Mouse (Mus musculus) MEL (cell line): Measurements from ENCODE around the gene Abhd4. TPM values are rescaled to one million over a fixed set of nuclear protein-coding genes. Genes with fewer than 3 reads are reported as not detected.

ENCODE experiments used
- DNase-seq: peaks from one replicate; pipeline ENCODE4 v3.0.0; 2011; ENCODE audit warnings: low read depth, low spot score
- H3K27ac ChIP-seq: 2 replicates; pipeline ENCODE4 v1.5.1; 2012; ENCODE audit warnings: low read depth, mild to moderate bottlenecking, control low read depth, low read length, moderate library complexity; ENCODE audit not compliant: control insufficient read depth
- H3K27me3 ChIP-seq, 2 experiments: fragments of 150-350 bp in 1 of 2; sonication (generic) in 1 of 2; 2 replicates each; pipeline ENCODE4 v1.6.1; 2012; ENCODE audit warnings: low read length in 2 of 2, mild to moderate bottlenecking in 2 of 2, improper control_type of control experiment in 1 of 2, moderate library complexity in 1 of 2; ENCODE audit not compliant: insufficient read depth in 2 of 2, control insufficient read depth in 1 of 2
- H3K36me3 ChIP-seq, 2 experiments: 2 replicates each; pipeline ENCODE4 v1.6.1; 2012 to 2014; ENCODE audit warnings: low read length in 2 of 2, improper control_type of control experiment in 1 of 2, inconsistent platforms in 1 of 2, mild to moderate bottlenecking in 1 of 2; ENCODE audit not compliant: insufficient read depth in 2 of 2, control insufficient read depth in 1 of 2
- H3K4me1 ChIP-seq, 2 experiments: fragments of 150-350 bp in 1 of 2; sonication (generic) in 1 of 2; 2 replicates each; pipeline ENCODE4 v1.6.1; 2012; ENCODE audit warnings: low read length in 2 of 2, improper control_type of control experiment in 1 of 2, mild to moderate bottlenecking in 1 of 2; ENCODE audit not compliant: insufficient read depth in 2 of 2, control insufficient read depth in 1 of 2
- H3K4me3 ChIP-seq, 2 experiments: fragments of 150-350 bp in 1 of 2; sonication (generic) in 1 of 2; 2 replicates each; pipeline ENCODE4 v1.5.1; 2012; ENCODE audit warnings: low read depth in 2 of 2, low read length in 2 of 2, mild to moderate bottlenecking in 2 of 2, moderate library complexity in 2 of 2, control low read depth in 1 of 2, improper control_type of control experiment in 1 of 2; ENCODE audit not compliant: control insufficient read depth in 1 of 2, insufficient read depth in 1 of 2
- H3K79me2 ChIP-seq: 2 replicates; pipeline ENCODE4 v1.6.1; 2012; ENCODE audit warnings: mild to moderate bottlenecking, low read length, moderate library complexity; ENCODE audit not compliant: control insufficient read depth, poor library complexity, insufficient read depth
- H3K9ac ChIP-seq: 2 replicates; pipeline ENCODE4 v1.6.1; 2012; ENCODE audit warnings: low read depth, mild to moderate bottlenecking, control low read depth, low read length, moderate library complexity; ENCODE audit not compliant: control insufficient read depth, poor library complexity, severe bottlenecking
- H3K9me3 ChIP-seq: fragments of 150-350 bp; sonication (generic); replicated peaks from 2 replicates; pipeline ENCODE4 v1.6.1; 2012; ENCODE audit warnings: mild to moderate bottlenecking, low read length, improper control_type of control experiment, moderate library complexity; ENCODE audit not compliant: insufficient read depth
- BHLHE40 ChIP-seq: IDR thresholded peaks from 2 replicates; pipeline ENCODE4 v1.6.1; 2012; ENCODE audit warnings: low read depth, mild to moderate bottlenecking, inconsistent platforms, low read length, improper control_type of control experiment, borderline replicate concordance
- CHD1 ChIP-seq: IDR thresholded peaks from 2 replicates; pipeline ENCODE4 v1.6.1; 2012; ENCODE audit warnings: low read depth, mild to moderate bottlenecking, inconsistent platforms, low read length, improper control_type of control experiment
- CHD2 ChIP-seq: IDR thresholded peaks from 2 replicates; pipeline ENCODE4 v1.6.1; 2011; ENCODE audit warnings: low read length, improper control_type of control experiment
- CTCF ChIP-seq, 3 experiments: IDR thresholded peaks in 2 of 3; conservative IDR thresholded peaks in 1 of 3; 2 replicates each; pipeline ENCODE4 v1.5.1; 2011 to 2012; ENCODE audit warnings: low read length in 3 of 3, low read depth in 2 of 3, mild to moderate bottlenecking in 2 of 3, improper control_type of control experiment in 1 of 3, inconsistent platforms in 1 of 3, mixed read lengths in 1 of 3, moderate library complexity in 1 of 3; ENCODE audit not compliant: control insufficient read depth in 1 of 3, insufficient read depth in 1 of 3, poor library complexity in 1 of 3, severe bottlenecking in 1 of 3
- E2F4 ChIP-seq: IDR thresholded peaks from 2 replicates; pipeline ENCODE4 v1.6.1; 2011; ENCODE audit warnings: low read depth, low read length, improper control_type of control experiment, borderline replicate concordance
- ELF1 ChIP-seq: IDR thresholded peaks from 2 replicates; pipeline ENCODE4 v1.6.1; 2014; ENCODE audit warnings: low read depth, mild to moderate bottlenecking, inconsistent platforms, low read length, improper control_type of control experiment, moderate library complexity
- EP300 ChIP-seq, 2 experiments: IDR thresholded peaks; 2 replicates each; pipeline ENCODE4 v1.6.1; 2011; ENCODE audit warnings: improper control_type of control experiment in 2 of 2, low read length in 2 of 2, low read depth in 1 of 2, mild to moderate bottlenecking in 1 of 2
- ETS1 ChIP-seq: IDR thresholded peaks from 2 replicates; pipeline ENCODE4 v1.6.1; 2012; ENCODE audit warnings: low read depth, mild to moderate bottlenecking, inconsistent platforms, low read length, improper control_type of control experiment, moderate library complexity
- GABPA ChIP-seq: IDR thresholded peaks from 2 replicates; pipeline ENCODE4 v1.6.1; 2012; ENCODE audit warnings: low read depth, mild to moderate bottlenecking, inconsistent platforms, low read length, improper control_type of control experiment, moderate library complexity
- GATA1 ChIP-seq: IDR thresholded peaks from 2 replicates; pipeline ENCODE4 v1.6.1; 2011; ENCODE audit warnings: low read depth, low read length, improper control_type of control experiment
- HCFC1 ChIP-seq: IDR thresholded peaks from 2 replicates; pipeline ENCODE4 v1.6.1; 2012; ENCODE audit warnings: low read depth, mild to moderate bottlenecking, inconsistent platforms, low read length, improper control_type of control experiment, moderate library complexity
- JUND ChIP-seq: IDR thresholded peaks from 2 replicates; pipeline ENCODE4 v1.6.1; 2011; ENCODE audit warnings: low read depth, mild to moderate bottlenecking, improper control_type of control experiment, low read length
- KAT2A ChIP-seq: conservative IDR thresholded peaks from 2 replicates; pipeline ENCODE4 v1.6.1; 2012; ENCODE audit warnings: low read depth, low read length, improper control_type of control experiment, inconsistent platforms
- MAFK ChIP-seq: IDR thresholded peaks from 2 replicates; pipeline ENCODE4 v1.6.1; 2011; ENCODE audit warnings: low read depth, mild to moderate bottlenecking, low read length, improper control_type of control experiment, borderline replicate concordance
- MAX ChIP-seq: IDR thresholded peaks from 2 replicates; pipeline ENCODE4 v1.6.1; 2011; ENCODE audit warnings: low read length, improper control_type of control experiment
- MAZ ChIP-seq: IDR thresholded peaks from 2 replicates; pipeline ENCODE4 v1.6.1; 2012; ENCODE audit warnings: low read depth, mild to moderate bottlenecking, inconsistent platforms, low read length, improper control_type of control experiment
- MEF2A ChIP-seq: IDR thresholded peaks from 2 replicates; pipeline ENCODE4 v1.6.1; 2014; ENCODE audit warnings: low read depth, mild to moderate bottlenecking, inconsistent platforms, low read length, improper control_type of control experiment; ENCODE audit not compliant: poor library complexity, insufficient replicate concordance, severe bottlenecking; ENCODE audit errors: extremely low read depth
- MXI1 ChIP-seq: IDR thresholded peaks from 2 replicates; pipeline ENCODE4 v1.6.1; 2011; ENCODE audit warnings: mild to moderate bottlenecking, low read depth, low read length, improper control_type of control experiment
- MYB ChIP-seq: IDR thresholded peaks from 2 replicates; pipeline ENCODE4 v1.6.1; 2011; ENCODE audit warnings: mild to moderate bottlenecking, low read depth, low read length, improper control_type of control experiment
- MYC ChIP-seq: IDR thresholded peaks from 2 replicates; pipeline ENCODE4 v1.6.1; 2011; ENCODE audit warnings: low read depth, mild to moderate bottlenecking, low read length, improper control_type of control experiment, moderate library complexity
- NELFE ChIP-seq: IDR thresholded peaks from 2 replicates; pipeline ENCODE4 v1.6.1; 2011; ENCODE audit warnings: low read depth, low read length, improper control_type of control experiment
- NRF1 ChIP-seq: IDR thresholded peaks from 2 replicates; pipeline ENCODE4 v1.6.1; 2014; ENCODE audit warnings: low read depth, mild to moderate bottlenecking, inconsistent platforms, low read length, improper control_type of control experiment, moderate library complexity; ENCODE audit not compliant: poor library complexity, insufficient read depth, severe bottlenecking
- POLR2A ChIP-seq, 2 experiments: IDR thresholded peaks; 2 replicates each; pipeline ENCODE4 v1.6.1; 2011 to 2012; ENCODE audit warnings: low read length in 2 of 2, mild to moderate bottlenecking in 2 of 2, control low read depth in 1 of 2, improper control_type of control experiment in 1 of 2, low read depth in 1 of 2, moderate library complexity in 1 of 2; ENCODE audit not compliant: control insufficient read depth in 1 of 2, insufficient read depth in 1 of 2, poor library complexity in 1 of 2
- POLR2AphosphoS2 ChIP-seq: IDR thresholded peaks from 2 replicates; pipeline ENCODE4 v1.6.1; 2011; ENCODE audit warnings: low read length, improper control_type of control experiment
- POLR2AphosphoS5 ChIP-seq: IDR thresholded peaks from 2 replicates; pipeline ENCODE4 v1.6.1; 2012; ENCODE audit warnings: low read depth, borderline replicate concordance, mild to moderate bottlenecking, inconsistent platforms, low read length, moderate library complexity, mixed read lengths
- RAD21 ChIP-seq: IDR thresholded peaks from 2 replicates; pipeline ENCODE4 v1.6.1; 2011; ENCODE audit warnings: mild to moderate bottlenecking, low read depth, low read length, improper control_type of control experiment
- RCOR1 ChIP-seq: IDR thresholded peaks from 2 replicates; pipeline ENCODE4 v1.6.1; 2012; ENCODE audit warnings: low read depth, mild to moderate bottlenecking, inconsistent platforms, low read length, improper control_type of control experiment
- SIN3A ChIP-seq: IDR thresholded peaks from 2 replicates; pipeline ENCODE4 v1.6.1; 2012; ENCODE audit warnings: low read length, improper control_type of control experiment, inconsistent platforms
- SMC3 ChIP-seq: IDR thresholded peaks from 2 replicates; pipeline ENCODE4 v1.6.1; 2011; ENCODE audit warnings: low read depth, low read length, improper control_type of control experiment
- TAL1 ChIP-seq: IDR thresholded peaks from 2 replicates; pipeline ENCODE4 v1.6.1; 2012; ENCODE audit warnings: mild to moderate bottlenecking, inconsistent platforms, low read length, moderate library complexity, mixed read lengths
- UBTF ChIP-seq: IDR thresholded peaks from 2 replicates; pipeline ENCODE4 v1.6.1; 2012; ENCODE audit warnings: low read depth, mild to moderate bottlenecking, inconsistent platforms, low read length, improper control_type of control experiment, moderate library complexity, borderline replicate concordance; ENCODE audit not compliant: insufficient read depth
- USF1 ChIP-seq: IDR thresholded peaks from 2 replicates; pipeline ENCODE4 v1.6.1; 2014; ENCODE audit warnings: low read depth, mild to moderate bottlenecking, inconsistent platforms, low read length, improper control_type of control experiment, moderate library complexity
- ZC3H11A ChIP-seq: IDR thresholded peaks from 2 replicates; pipeline ENCODE4 v1.6.1; 2012; ENCODE audit warnings: low read depth, mild to moderate bottlenecking, inconsistent platforms, low read length, improper control_type of control experiment
- ZKSCAN1 ChIP-seq: IDR thresholded peaks from 2 replicates; pipeline ENCODE4 v1.6.1; 2012; ENCODE audit warnings: low read depth, mild to moderate bottlenecking, inconsistent platforms, low read length, improper control_type of control experiment, moderate library complexity
- ZMIZ1 ChIP-seq: IDR thresholded peaks from 2 replicates; pipeline ENCODE4 v1.6.1; 2012; ENCODE audit warnings: low read depth, mild to moderate bottlenecking, inconsistent platforms, low read length, improper control_type of control experiment, moderate library complexity
- ZNF384 ChIP-seq: IDR thresholded peaks from 2 replicates; pipeline ENCODE4 v1.6.1; 2012; ENCODE audit warnings: low read depth, mild to moderate bottlenecking, inconsistent platforms, low read length, improper control_type of control experiment
- polyA plus RNA-seq, 2 experiments: library from polyadenylated mRNA; stranded (reverse) in 1 of 2; unstranded in 1 of 2; fragments of >175 nt in 1 of 2; fragments of >200 nt in 1 of 2; gene quantifications; 2 replicates each; pipeline versions ENCODE4 v1.2.1 to v1.2.4; 2012; ENCODE audit warnings: low replicate concordance in 2 of 2, low read depth in 1 of 2; ENCODE audit not compliant: insufficient read length in 2 of 2, insufficient read depth in 1 of 2, missing spikeins in 1 of 2
- total RNA-seq: library from RNA; depleted of rRNA; stranded (reverse); fragments of 300-350 nt; gene quantifications from 2 replicates; pipeline ENCODE4 v1.2.3, GENCODE M21; 2012

Abhd4 gene
- total and polyA plus RNA-seq, 3 experiments = 13.1 to 32.0 TPM; not detected in 1

DNA sequence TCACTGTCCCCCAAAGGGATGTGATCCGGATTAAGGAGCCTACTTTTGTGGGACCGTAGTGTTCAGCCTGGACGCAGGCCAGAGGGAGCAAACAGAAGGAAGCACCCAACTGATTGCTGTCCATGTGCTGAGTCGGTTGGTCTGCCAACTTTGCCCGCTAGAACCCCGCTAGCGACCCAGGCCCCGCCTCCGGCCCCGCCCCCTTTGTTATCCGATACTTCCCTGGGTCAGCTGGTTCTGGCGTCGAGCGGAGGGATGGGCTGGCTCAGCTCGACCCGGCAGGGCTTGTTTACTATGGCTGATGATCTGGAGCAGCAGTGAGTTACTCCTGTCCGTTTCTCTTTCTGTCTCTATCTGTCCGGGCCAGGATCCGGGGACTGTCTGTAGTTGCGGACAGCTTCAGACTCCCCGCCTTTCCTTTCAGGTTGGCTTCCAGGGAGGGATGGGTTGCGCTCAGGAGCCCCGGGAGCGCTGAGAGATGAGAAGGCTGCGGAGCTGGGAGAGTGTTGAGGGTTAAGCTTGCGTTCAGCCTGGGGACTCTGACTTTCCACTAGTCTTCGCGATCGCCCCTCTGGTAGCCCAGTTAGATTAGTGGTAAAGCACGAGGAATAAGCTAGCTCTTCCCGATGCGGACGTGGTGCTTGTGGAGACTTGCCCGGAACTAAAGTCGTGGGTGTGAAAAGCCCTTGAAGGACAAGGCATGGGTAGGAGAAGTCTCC is 5.2 kb downstream of the Abhd4 start:
- no peaks in the 10 kb centered on the region; the same call in 1 of the 2 replicates for H3K79me2 ChIP-seq
- H3K4me1 ChIP-seq = peaks cover 6 to 19% of the 10 kb centered on the region in 2 experiments
- no peaks in the 10 kb centered on the region for H3K27me3 ChIP-seq
- peak overlapping the region; percentile 61 for H3K9ac ChIP-seq
- H3K4me3 ChIP-seq = peak overlapping the region; percentile 70 to 77
- no peaks in the 10 kb centered on the region for H3K9me3 ChIP-seq
- DNase-seq = peak; percentile 96
- peak overlapping the region; percentile 31; the same call in 1 of the 2 replicates for H3K27ac ChIP-seq
- H3K36me3 ChIP-seq = peaks cover 0 to 13% of the 10 kb centered on the region in 2 experiments; a peak in 2 of 4 replicates
- TF ChIP-seq ETS1 (peak; percentile 84), NELFE (peak; percentile 65), USF1 (peak; percentile 88), ZMIZ1 (peak; percentile 79; the same call in 1 of the 2 replicates), POLR2A (IDR thresholded peaks at IDR 0.05; ENCODE audit: control insufficient read depth in 1 of 2, insufficient read depth in 1 of 2, low read depth in 1 of 2, low read length in 2 of 2, poor library complexity in 1 of 2) (peak in 1 of 2 experiments; percentile 63; a peak in 2 of 4 replicates), HCFC1 (peak; percentile 71; the same call in 1 of the 2 replicates), CHD2 (no peak), ZNF384 (no peak), RCOR1 (no peak), SMC3 (no peak), MYB (no peak), POLR2AphosphoS5 (no peak), MYC (peak; percentile 71; the same call in 1 of the 2 replicates), EP300 (IDR thresholded peaks at IDR 0.05; ENCODE audit: low read depth in 1 of 2, low read length in 2 of 2) (peak in 1 of 2 experiments; percentile 18; a peak in 1 of 4 replicates), ZC3H11A (no peak), SIN3A (peak; percentile 97), GABPA (no peak), MAZ (no peak), JUND (no peak), UBTF (no peak), GATA1 (no peak), ZKSCAN1 (no peak), RAD21 (no peak), CTCF (IDR thresholded peaks at IDR 0.05 in 2 of 3, conservative IDR thresholded peaks at IDR 0.05 in 1 of 3; ENCODE audit: control insufficient read depth in 1 of 3, insufficient read depth in 1 of 3, low read depth in 2 of 3, low read length in 3 of 3, poor library complexity in 1 of 3, severe bottlenecking in 1 of 3) (no peak), NRF1 (0 out of 2 replicates have a peak, but pooled peaks have one; percentile 30), MAFK (no peak), MAX (peak; percentile 86), CHD1 (no peak), ELF1 (0 out of 2 replicates have a peak, but pooled peaks have one; percentile 37), MEF2A (no peak), MXI1 (peak; percentile 94), BHLHE40 (peak; percentile 47; the same call in 1 of the 2 replicates), POLR2AphosphoS2 (peak; percentile 34; the same call in 1 of the 2 replicates), KAT2A (no peak), E2F4 (no peak), TAL1 (no peak)
